Mouse (Mus musculus) hindbrain, embryonic 14.5 days (tissue): ENCODE data around the gene Eipr1. TPM values are rescaled to one million over a fixed set of nuclear protein-coding genes. Genes with fewer than 3 reads are reported as not detected.
A peak's percentile ranks its signal among the peaks of the same experiment; 100 is the strongest.

Experiments
- ATAC-seq: fragments of 200-750 bp; cut with Nextera tagmentation; 2 replicates; pipeline ENCODE4 v1.8.0; 2017; ENCODE audit warnings: moderate number of reproducible peaks, mild to moderate bottlenecking, moderate TSS enrichment, moderate library complexity; ENCODE audit not compliant: low FRiP score
- DNase-seq: peaks from one replicate; pipeline ENCODE4 v3.0.0-alpha.2; 2015; ENCODE audit warnings: low spot score
- H3K27ac ChIP-seq: fragments of 300-500 bp; sonication (generic); 2 replicates; pipeline ENCODE4 v1.5.1; 2014; ENCODE audit warnings: mild to moderate bottlenecking, moderate library complexity
- H3K27me3 ChIP-seq: fragments of 300-500 bp; sonication (generic); 2 replicates; pipeline ENCODE4 v1.6.1; 2014; ENCODE audit warnings: mild to moderate bottlenecking, low read length, mixed read lengths; ENCODE audit not compliant: control insufficient read depth, insufficient read depth
- H3K36me3 ChIP-seq: fragments of 300-500 bp; sonication (generic); replicated peaks from 2 replicates; pipeline ENCODE4 v1.6.1; 2014; ENCODE audit not compliant: control insufficient read depth, insufficient read depth
- H3K4me1 ChIP-seq: fragments of 300-500 bp; sonication (generic); replicated peaks from 2 replicates; pipeline ENCODE4 v1.6.1; 2014; ENCODE audit warnings: antibody characterized with exemption, low read length, mixed read lengths; ENCODE audit not compliant: control insufficient read depth, insufficient read depth
- H3K4me2 ChIP-seq: fragments of 300-500 bp; sonication (generic); replicated peaks from 2 replicates; pipeline ENCODE4 v1.6.1; 2014; ENCODE audit warnings: mild to moderate bottlenecking, moderate library complexity
- H3K4me3 ChIP-seq: fragments of 300-500 bp; sonication (generic); replicated peaks from 2 replicates; pipeline ENCODE4 v1.5.1; 2014; ENCODE audit warnings: mild to moderate bottlenecking, low read length
- H3K9ac ChIP-seq: fragments of 300-500 bp; sonication (generic); 2 replicates; pipeline ENCODE4 v1.6.1; 2014
- H3K9me3 ChIP-seq: fragments of 300-500 bp; sonication (generic); 2 replicates; pipeline ENCODE4 v1.6.1; 2016; ENCODE audit warnings: low read length; ENCODE audit not compliant: control insufficient read depth
- WGBS: fragments of 180-500 bp; shearing (Covaris S2); extraction: QIAGEN DNeasy Blood & Tissue Kit; methylation state at CpG from one replicate; pipeline ENCODE4 v1.1.7; 2014; 5-methylcytosine and 5-hydroxymethylcytosine counted together
- polyA plus RNA-seq: library from polyadenylated mRNA; unstranded; fragments of >200 nt; fragmentation: Nextera tagmentation; extraction: Ambion mirVana; gene quantifications from 2 replicates; pipeline ENCODE4 v1.2.1, GENCODE M21; 2014

Gene Eipr1
- polyA plus RNA-seq, 1 experiment from 2014 or later = 75.3 TPM

DNA sequence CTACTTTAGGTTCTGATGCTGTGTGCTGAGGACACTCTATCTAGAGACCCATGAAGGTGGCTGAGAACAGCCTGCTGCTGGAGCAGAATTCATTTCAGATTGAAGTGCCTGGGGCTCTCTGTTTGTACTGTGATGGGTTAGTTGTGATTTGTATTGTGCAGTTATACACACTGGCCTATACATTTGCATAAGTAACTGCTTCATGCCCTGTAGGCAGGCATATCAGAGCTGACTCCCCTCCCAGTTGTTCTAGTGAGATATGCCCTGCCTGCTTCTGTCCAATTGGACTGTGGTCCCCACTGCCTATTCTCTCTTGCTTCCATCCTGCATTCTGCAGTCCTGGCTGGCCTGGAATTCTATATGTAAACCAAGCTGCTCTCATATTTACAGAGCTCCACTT, 128.9 kb downstream of the Eipr1 start:
- Histone ChIP-seq H3K27ac (peak overlapping the region; percentile 76), H3K4me3 (no peak overlapping the region), H3K4me1 (peaks cover 31% of the 10 kb centered on the region), H3K27me3 (no peaks in the 10 kb centered on the region), H3K9me3 (no peaks in the 10 kb centered on the region), H3K4me2 (no peak overlapping the region), H3K9ac (peak overlapping the region; percentile 32), H3K36me3 (no peaks in the 10 kb centered on the region)
- ATAC-seq (0 out of 2 replicates have a peak, but pooled peaks have one; percentile 28), DNase-seq (no peak)

DNA sequence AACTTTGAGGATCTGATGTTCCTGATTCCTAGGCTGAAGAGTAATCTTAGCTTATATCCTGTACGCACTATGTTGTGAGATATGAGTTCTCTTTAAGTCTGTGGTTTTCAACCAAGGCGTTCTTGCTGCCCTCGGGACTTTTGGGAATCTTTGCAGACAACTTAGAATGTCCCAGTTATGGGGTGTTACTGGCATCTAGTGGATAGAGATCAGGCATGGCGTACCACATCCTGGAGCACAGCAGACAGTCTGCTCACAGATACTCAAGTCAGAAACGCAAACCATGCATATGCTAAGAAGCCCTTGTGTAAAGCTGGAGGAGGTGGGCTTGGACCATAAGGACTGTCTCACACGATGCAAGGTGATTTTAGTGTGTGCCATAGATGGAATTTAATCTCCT, 136.1 kb downstream of the Eipr1 start:
- H3K27ac ChIP-seq = no peak overlapping the region
- H3K27me3 ChIP-seq = no peaks in the 10 kb centered on the region
- DNase-seq (no peak), ATAC-seq (no peak)
- H3K36me3 ChIP-seq = no peaks in the 10 kb centered on the region
- H3K4me2 ChIP-seq = no peak overlapping the region
- no peak overlapping the region for H3K9ac ChIP-seq
- 85% methylated on average over 6 of the region's 6 CpGs for WGBS
- no peak overlapping the region for H3K4me3 ChIP-seq
- no peaks in the 10 kb centered on the region for H3K9me3 ChIP-seq
- H3K4me1 ChIP-seq = peaks cover 22% of the 10 kb centered on the region

DNA sequence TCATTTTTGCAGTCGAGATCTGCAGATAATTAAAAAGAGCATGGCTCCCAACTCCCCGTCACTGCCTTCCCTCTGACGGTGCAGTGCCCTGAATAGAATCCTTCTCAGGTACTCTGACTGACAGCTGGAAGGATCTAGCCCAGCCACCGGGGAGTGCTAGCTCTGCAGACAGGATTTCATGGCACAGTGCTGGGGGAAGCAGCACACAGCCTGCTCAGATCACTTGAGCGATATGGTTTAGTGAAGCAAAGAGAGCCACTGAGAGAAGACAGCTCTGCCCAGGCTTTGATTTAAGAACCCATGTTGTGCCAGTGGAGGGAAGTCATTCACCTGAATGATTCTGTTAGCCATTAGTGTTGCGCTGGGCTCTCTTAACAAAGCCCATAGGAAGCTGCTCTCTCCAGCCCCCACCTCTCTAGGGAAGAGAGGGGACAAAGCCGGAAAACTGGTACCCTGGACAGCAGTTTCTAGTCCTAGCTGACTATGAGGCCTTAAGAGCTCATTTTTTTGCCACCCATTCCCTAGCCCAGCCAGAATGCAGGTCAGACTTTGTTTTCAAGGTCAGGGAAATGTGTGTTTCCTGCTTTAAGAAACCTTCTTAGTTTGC, 137.6 kb downstream of the Eipr1 start:
- peak; percentile 72; the same call in 1 of the 2 replicates for ATAC-seq
- peak overlapping the region; percentile 79 for H3K27ac ChIP-seq
- H3K36me3 ChIP-seq = no peaks in the 10 kb centered on the region
- no peak for DNase-seq
- H3K4me3 ChIP-seq = no peak overlapping the region
- H3K4me2 ChIP-seq = no peak overlapping the region
- H3K4me1 ChIP-seq = peaks cover 22% of the 10 kb centered on the region
- 0 out of 2 replicates have a peak overlapping the region, but pooled peaks have one; percentile 14 for H3K9ac ChIP-seq
- WGBS = 25% methylated on average over 7 of the region's 7 CpGs
- no peaks in the 10 kb centered on the region for H3K9me3 ChIP-seq
- H3K27me3 ChIP-seq = no peaks in the 10 kb centered on the region

DNA sequence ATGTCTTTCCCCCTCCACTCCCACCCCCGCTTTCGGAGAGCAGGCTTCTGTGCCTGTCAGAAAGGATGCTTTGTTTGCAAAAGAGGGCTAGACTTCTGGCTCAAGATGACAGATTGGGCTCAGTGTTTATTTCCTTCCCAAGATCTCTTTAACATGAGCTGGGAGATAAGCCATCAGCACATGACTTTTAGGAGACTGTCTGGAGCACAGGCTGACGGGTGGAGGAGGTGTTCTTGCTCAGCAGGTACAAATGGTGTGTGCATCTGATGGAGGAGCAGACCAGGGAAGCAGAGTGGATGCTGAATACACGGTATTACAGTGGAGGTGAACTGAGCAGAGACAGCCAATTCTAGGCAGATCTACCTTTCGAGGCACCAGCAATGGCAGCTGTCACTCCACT, 139.9 kb downstream of the Eipr1 start:
- DNase-seq (no peak), ATAC-seq (no peak)
- no peaks in the 10 kb centered on the region for H3K27me3 ChIP-seq
- H3K9me3 ChIP-seq = no peaks in the 10 kb centered on the region
- H3K4me3 ChIP-seq = no peak overlapping the region
- H3K27ac ChIP-seq = peak overlapping the region; percentile 10
- WGBS = 55% methylated on average over 5 of the region's 5 CpGs
- H3K36me3 ChIP-seq = no peaks in the 10 kb centered on the region
- H3K9ac ChIP-seq = no peak overlapping the region
- H3K4me2 ChIP-seq = no peak overlapping the region
- H3K4me1 ChIP-seq = peaks cover 22% of the 10 kb centered on the region

DNA sequence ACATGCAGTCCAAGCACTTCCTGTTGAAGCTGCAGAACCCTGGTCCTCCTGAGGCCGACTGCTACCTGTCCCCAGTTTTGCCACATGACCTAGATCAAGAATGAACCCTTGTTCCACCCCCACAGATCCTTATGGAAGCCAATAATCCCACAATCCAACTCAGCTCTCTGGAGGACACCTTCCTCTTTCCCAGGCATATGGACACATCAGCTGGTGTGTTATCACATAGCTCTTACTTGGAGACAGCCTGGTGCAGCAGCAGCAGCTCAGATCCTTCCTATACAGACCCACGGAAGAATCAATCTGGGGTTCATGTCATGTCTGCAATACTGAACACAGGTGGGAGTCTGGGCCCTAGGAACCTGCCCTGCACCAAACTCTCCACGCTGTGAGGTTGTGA, 145.0 kb downstream of the Eipr1 start:
- no peaks in the 10 kb centered on the region for H3K36me3 ChIP-seq
- H3K9me3 ChIP-seq = 0 out of 2 replicates have a peak, but pooled peaks cover 3% of the 10 kb centered on the region
- 89% methylated on average over 3 of the region's 3 CpGs for WGBS
- 0 out of 2 replicates have a peak overlapping the region, but pooled peaks have one; percentile 11 for H3K27ac ChIP-seq
- DNase-seq (no peak), ATAC-seq (no peak)
- peaks cover 2% of the 10 kb centered on the region; the same call in 1 of the 2 replicates for H3K4me1 ChIP-seq
- no peak overlapping the region for H3K9ac ChIP-seq
- no peak overlapping the region for H3K4me3 ChIP-seq
- H3K27me3 ChIP-seq = no peaks in the 10 kb centered on the region
- H3K4me2 ChIP-seq = no peak overlapping the region

DNA sequence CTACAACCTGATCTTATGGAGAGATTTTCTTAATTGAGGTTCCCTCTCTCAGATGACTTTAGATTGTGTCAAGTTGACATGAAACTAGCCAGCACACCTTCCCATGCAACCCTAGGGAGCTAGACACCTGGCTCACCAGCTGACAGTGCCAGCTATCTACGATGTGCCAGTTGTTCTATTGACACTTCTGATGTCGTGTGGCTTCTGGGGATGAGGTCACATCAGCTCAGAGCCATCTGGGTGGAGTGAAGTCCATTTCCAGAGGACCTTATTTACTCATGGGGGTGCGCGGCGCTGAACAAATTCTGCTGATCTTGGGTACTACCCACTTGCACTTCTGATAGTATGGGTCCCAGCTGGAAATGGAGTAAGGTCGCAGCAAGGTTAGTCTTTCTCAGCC, 146.7 kb downstream of the Eipr1 start:
- Histone ChIP-seq H3K9me3 (0 out of 2 replicates have a peak, but pooled peaks cover 3% of the 10 kb centered on the region), H3K36me3 (no peaks in the 10 kb centered on the region), H3K9ac (no peak overlapping the region), H3K27ac (no peak overlapping the region), H3K4me1 (peaks cover 2% of the 10 kb centered on the region; the same call in 1 of the 2 replicates), H3K27me3 (no peaks in the 10 kb centered on the region), H3K4me3 (no peak overlapping the region), H3K4me2 (no peak overlapping the region)
- 98% methylated on average over 6 of the region's 6 CpGs for WGBS
- no peak for ATAC-seq
- no peak for DNase-seq

DNA sequence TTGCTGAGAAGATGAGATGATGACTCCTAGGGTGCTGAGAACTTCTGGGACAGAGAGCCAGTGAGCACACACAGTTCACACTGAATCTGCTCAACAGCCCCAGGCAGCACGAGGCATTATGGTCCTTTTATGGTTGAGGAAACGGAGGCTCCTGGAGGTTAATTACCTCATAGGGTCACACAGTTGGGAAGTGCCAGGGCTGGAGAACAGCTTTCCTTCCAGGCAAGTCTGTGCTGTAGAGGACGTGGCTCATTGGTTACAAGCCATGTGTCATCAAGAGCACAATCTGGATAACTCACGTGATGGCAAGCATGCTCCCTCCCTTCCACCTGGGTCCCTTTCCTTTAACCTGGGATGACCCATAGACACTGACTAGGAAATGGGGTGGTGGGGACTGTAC, 148.1 kb downstream of the Eipr1 start:
- no peak for ATAC-seq
- Histone ChIP-seq H3K4me1 (peaks cover 4% of the 10 kb centered on the region; the same call in 1 of the 2 replicates), H3K27ac (peak overlapping the region; percentile 43; the same call in 1 of the 2 replicates), H3K9ac (no peak overlapping the region), H3K9me3 (0 out of 2 replicates have a peak, but pooled peaks cover 3% of the 10 kb centered on the region), H3K36me3 (no peaks in the 10 kb centered on the region), H3K27me3 (no peaks in the 10 kb centered on the region), H3K4me2 (no peak overlapping the region), H3K4me3 (no peak overlapping the region)
- no peak for DNase-seq
- 60% methylated on average over 4 of the region's 4 CpGs for WGBS

DNA sequence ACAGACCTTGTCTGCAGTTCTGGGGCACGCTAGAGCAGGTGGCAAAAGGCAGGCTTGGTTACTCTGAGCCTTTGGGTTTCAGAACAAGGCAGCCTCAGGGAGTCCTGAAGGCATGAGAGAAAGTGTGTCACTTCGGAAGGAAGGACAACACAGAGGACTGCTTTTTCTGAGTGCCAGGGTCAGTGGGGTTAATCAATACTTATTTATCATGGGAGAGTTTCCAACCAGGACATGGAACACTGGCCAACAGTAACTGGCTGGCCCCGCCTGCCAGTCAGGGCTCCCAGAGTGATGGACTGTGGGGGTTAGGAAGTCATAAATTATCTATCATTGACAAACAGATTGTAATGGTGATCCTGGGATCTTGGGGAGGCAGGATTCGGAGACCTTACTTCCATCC, 148.7 kb downstream of the Eipr1 start:
- WGBS = 71% methylated on average over 4 of the region's 4 CpGs
- no peak overlapping the region for H3K4me3 ChIP-seq
- H3K27me3 ChIP-seq = no peaks in the 10 kb centered on the region
- no peak overlapping the region for H3K4me2 ChIP-seq
- H3K36me3 ChIP-seq = no peaks in the 10 kb centered on the region
- DNase-seq (no peak), ATAC-seq (no peak)
- H3K27ac ChIP-seq = no peak overlapping the region
- 0 out of 2 replicates have a peak, but pooled peaks cover 3% of the 10 kb centered on the region for H3K9me3 ChIP-seq
- H3K9ac ChIP-seq = no peak overlapping the region
- H3K4me1 ChIP-seq = peaks cover 4% of the 10 kb centered on the region; the same call in 1 of the 2 replicates

DNA sequence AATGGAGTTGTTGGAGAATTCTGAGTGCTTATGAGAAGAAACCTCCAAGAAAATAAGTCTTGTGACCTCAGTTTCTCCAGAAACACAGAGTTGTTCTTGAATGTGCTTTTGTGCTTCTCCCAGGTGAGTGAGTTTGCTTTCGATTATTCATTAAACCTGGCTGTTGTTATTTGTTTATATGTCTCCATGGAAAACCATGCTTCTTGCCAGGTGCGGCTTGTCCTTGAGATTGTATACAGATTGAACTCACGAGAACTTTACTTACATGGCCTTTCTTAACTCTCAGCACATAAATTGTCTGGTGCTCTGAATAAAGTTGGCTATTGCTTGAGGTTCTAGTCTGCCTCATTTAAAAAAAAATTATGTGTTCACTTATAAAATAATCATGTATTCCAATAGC, 150.5 kb downstream of the Eipr1 start:
- no peak overlapping the region for H3K4me3 ChIP-seq
- ATAC-seq = no peak
- no peaks in the 10 kb centered on the region for H3K36me3 ChIP-seq
- 89% methylated on average over 3 of the region's 3 CpGs for WGBS
- H3K27me3 ChIP-seq = no peaks in the 10 kb centered on the region
- H3K4me1 ChIP-seq = peaks cover 12% of the 10 kb centered on the region
- no peak overlapping the region for H3K4me2 ChIP-seq
- H3K27ac ChIP-seq = no peak overlapping the region
- 0 out of 2 replicates have a peak, but pooled peaks cover 3% of the 10 kb centered on the region for H3K9me3 ChIP-seq
- H3K9ac ChIP-seq = no peak overlapping the region
- DNase-seq = no peak
